Mouse (Mus musculus): ENCODE results near the gene Rcn2. TPM values are rescaled to one million over a fixed set of nuclear protein-coding genes. Genes with fewer than 3 reads are reported as not detected.
A peak's percentile ranks its signal among the peaks of the same experiment; 100 is the strongest.
"Not testable (repeated sequence)": the region's sequence is repeated elsewhere in the genome, so short reads cannot be mapped to it uniquely, and the experiment has no call there.

Gene Rcn2
- 10 to 100 TPM; 26.0 to 47.8 TPM for total RNA-seq (2021)
- polyA plus RNA-seq (2012; rRNA removed), result 129 and 145 TPM in 2 replicates
- long read RNA-seq, transcript Rcn2-201 (7 exons, 2,024 nt), result major isoform, 67 of 69 reads
- long read RNA-seq, partial matches to known transcripts, result 1 of 69 reads
- long read RNA-seq, other reads (novel, unspliced or antisense), result 1 of 69 reads

GRCm38 (mm10) chr9:56041372-56042180 is at the start of gene Rcn2:
Rcn2 (plus strand) TSS chr9:56041845.
- peak; percentile 98 for DNase-seq

- DNase-seq, result not testable (repeated sequence)
These were observed 37.0 kb upstream of the Rcn2 start for GRCm38 (mm10) chr9:56004679-56005078.

GRCm38 (mm10) chr9:56010450-56010849 is 31.2 kb upstream of the Rcn2 start, which contains the start of gene 4930563M21Rik:
4930563M21Rik (minus strand) TSS chr9:56010550.
- no peak for DNase-seq

- DNase-seq, result no peak
These were observed 16.9 kb upstream of the Rcn2 start for GRCm38 (mm10) chr9:56024772-56025171.

GRCm38 (mm10) chr9:56027292-56027691 is 14.4 kb upstream of the Rcn2 start:
- no peak for DNase-seq

GRCm38 (mm10) chr9:56032219-56032618 is 9.4 kb upstream of the Rcn2 start:
- no peak for DNase-seq

GRCm38 (mm10) chr9:56042181-56042621 is 556 bp downstream of the Rcn2 start:
- no peak for DNase-seq

GRCm38 (mm10) chr9:56053796-56054195 is 12.2 kb downstream of the Rcn2 start:
- no peak for DNase-seq

- no peak for DNase-seq
These were observed 14.5 kb downstream of the Rcn2 start for GRCm38 (mm10) chr9:56056147-56056546.

- DNase-seq, result no peak
These were observed 20.7 kb downstream of the Rcn2 start for GRCm38 (mm10) chr9:56062336-56062735.

GRCm38 (mm10) chr9:56065011-56065410 is 23.4 kb downstream of the Rcn2 start:
- no peak for DNase-seq

GRCm38 (mm10) chr9:56067964-56068363 is 26.3 kb downstream of the Rcn2 start:
- no peak for DNase-seq

- DNase-seq, result no peak
These were observed 27.0 kb downstream of the Rcn2 start for GRCm38 (mm10) chr9:56068630-56069029.

GRCm38 (mm10) chr9:56072861-56073260 is 31.2 kb downstream of the Rcn2 start:
- no peak for DNase-seq

GRCm38 (mm10) chr9:56074863-56075262 is 33.2 kb downstream of the Rcn2 start:
- DNase-seq, result no peak

GRCm38 (mm10) chr9:56075264-56075663 is 33.6 kb downstream of the Rcn2 start:
- DNase-seq, result peak; percentile 52

GRCm38 (mm10) chr9:56075901-56076620 is 34.4 kb downstream of the Rcn2 start:
- DNase-seq, result peak; percentile 17

GRCm38 (mm10) chr9:56079587-56079986 is 37.9 kb downstream of the Rcn2 start:
- no peak for DNase-seq

GRCm38 (mm10) chr9:56086524-56086923 is 44.9 kb downstream of the Rcn2 start:
- no peak for DNase-seq

- peak; percentile 71 for DNase-seq
These were observed 48.3 kb downstream of the Rcn2 start, which contains the start of gene Pstpip1 for GRCm38 (mm10) chr9:56089778-56090520. Pstpip1 (plus strand) TSS chr9:56089962.

- DNase-seq, result no peak
These were observed 49.0 kb downstream of the Rcn2 start for GRCm38 (mm10) chr9:56090546-56091225.
